Mouse (Mus musculus) neural tube, embryonic 13.5 days (tissue): ENCODE measurements around the gene Coro1b. TPM values are rescaled to one million over a fixed set of nuclear protein-coding genes. Genes with fewer than 3 reads are reported as not detected.
A peak's percentile ranks its signal among the peaks of the same experiment; 100 is the strongest.

Experiments used
- ATAC-seq: fragments of 200-750 bp; cut with Nextera tagmentation; 2 replicates; pipeline ENCODE4 v1.8.0; 2017; ENCODE audit warnings: low read depth, mild to moderate bottlenecking, moderate TSS enrichment, moderate library complexity
- H3K27ac ChIP-seq: fragments of 300-500 bp; sonication (generic); replicated peaks from 2 replicates; pipeline ENCODE4 v1.5.1; 2015; ENCODE audit warnings: moderate library complexity, mild to moderate bottlenecking, inconsistent platforms
- H3K27me3 ChIP-seq: fragments of 300-500 bp; sonication (generic); 2 replicates; pipeline ENCODE4 v1.6.1; 2015; ENCODE audit warnings: mild to moderate bottlenecking, inconsistent platforms
- H3K36me3 ChIP-seq: fragments of 300-500 bp; sonication (generic); 2 replicates; pipeline ENCODE4 v1.6.1; 2015; ENCODE audit warnings: mild to moderate bottlenecking, inconsistent platforms
- H3K4me1 ChIP-seq: fragments of 300-500 bp; sonication (generic); replicated peaks from 2 replicates; pipeline ENCODE4 v1.6.1; 2015; ENCODE audit warnings: inconsistent platforms
- H3K4me2 ChIP-seq: fragments of 300-500 bp; sonication (generic); 2 replicates; pipeline ENCODE4 v1.6.1; 2015; ENCODE audit warnings: inconsistent platforms, mild to moderate bottlenecking, moderate library complexity
- H3K4me3 ChIP-seq: fragments of 300-500 bp; sonication (generic); 2 replicates; pipeline ENCODE4 v1.5.1; 2015; ENCODE audit warnings: mild to moderate bottlenecking, inconsistent platforms
- H3K9ac ChIP-seq: fragments of 300-500 bp; sonication (generic); 2 replicates; pipeline ENCODE4 v1.6.1; 2015; ENCODE audit warnings: moderate library complexity, mild to moderate bottlenecking, inconsistent platforms
- H3K9me3 ChIP-seq: fragments of 300-500 bp; sonication (generic); 2 replicates; pipeline ENCODE4 v1.6.1; 2016; ENCODE audit warnings: inconsistent platforms
- WGBS: fragments of 180-500 bp; shearing (Covaris S2); methylation state at CpG from one replicate; pipeline ENCODE4 v1.1.7; 2015; 5-methylcytosine and 5-hydroxymethylcytosine counted together
- polyA plus RNA-seq: library from polyadenylated mRNA; unstranded; fragments of >200 nt; fragmentation: Nextera tagmentation; extraction: Ambion mirVana; gene quantifications from 2 replicates; pipeline ENCODE4 v1.2.1, GENCODE M21; 2015

The Coro1b gene
- polyA plus RNA-seq, 1 experiment from 2014 or later = 119 TPM

DNA sequence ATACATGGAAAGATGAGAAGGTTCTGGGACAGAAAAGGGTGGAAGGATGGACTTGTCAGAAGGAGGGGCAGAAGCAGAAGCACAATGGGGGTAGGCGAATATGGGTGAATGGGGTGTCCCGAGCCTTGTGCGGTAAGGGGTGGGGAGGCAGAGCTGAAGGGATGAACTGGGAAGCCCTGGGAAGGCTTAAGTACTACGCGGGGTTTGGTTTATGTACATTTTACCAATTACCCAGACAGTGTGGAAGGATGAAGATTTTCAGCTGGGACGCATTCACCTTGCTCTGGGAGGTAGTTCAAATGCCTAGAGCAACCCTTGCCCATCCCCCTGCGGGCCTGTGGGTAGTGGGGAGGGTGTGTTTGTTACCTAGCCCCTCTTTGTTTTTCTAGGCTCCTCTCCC is 53.7 kb downstream of the Coro1b start:
- H3K9ac ChIP-seq = peak overlapping the region; percentile 81
- 0 out of 2 replicates have a peak, but pooled peaks have one; percentile 15 for ATAC-seq
- H3K36me3 ChIP-seq = peaks cover 23% of the 10 kb centered on the region
- H3K4me3 ChIP-seq = peak overlapping the region; percentile 68
- H3K4me2 ChIP-seq = peak overlapping the region; percentile 97
- WGBS = 28% methylated on average over 7 of the region's 7 CpGs
- no peaks in the 10 kb centered on the region for H3K9me3 ChIP-seq
- peak overlapping the region; percentile 59; the same call in 1 of the 2 replicates for H3K27ac ChIP-seq
- peaks cover 26% of the 10 kb centered on the region for H3K4me1 ChIP-seq
- peaks cover 20% of the 10 kb centered on the region for H3K27me3 ChIP-seq

DNA sequence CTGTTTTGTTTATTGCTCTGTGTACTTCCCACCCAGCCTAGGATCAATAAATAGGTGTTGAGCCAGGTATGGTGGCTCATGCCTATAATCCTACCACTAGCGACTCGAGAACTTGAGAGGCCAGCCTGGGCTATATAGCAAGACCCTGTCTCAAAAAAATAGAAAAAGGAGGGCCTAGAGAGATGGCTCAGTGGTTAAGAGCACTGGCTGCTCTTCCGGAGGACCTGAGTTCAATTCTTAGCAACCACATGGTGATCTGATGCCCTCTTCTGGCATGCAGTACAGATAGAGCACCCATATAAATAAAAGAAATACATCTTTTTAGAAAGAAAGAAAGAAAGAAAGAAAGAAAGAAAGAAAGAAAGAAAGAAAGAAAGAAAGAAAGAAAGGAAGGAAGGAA is 54.7 kb downstream of the Coro1b start:
- 70% methylated on average over 3 of the region's 3 CpGs for whole genome bisulfite sequencing
- Histone ChIP-seq H3K4me1 (peaks cover 26% of the 10 kb centered on the region), H3K27me3 (peaks cover 23% of the 10 kb centered on the region), H3K4me3 (no peak overlapping the region), H3K9me3 (no peaks in the 10 kb centered on the region), H3K36me3 (peaks cover 14% of the 10 kb centered on the region), H3K27ac (no peak overlapping the region), H3K4me2 (peak overlapping the region; percentile 97; the same call in 1 of the 2 replicates), H3K9ac (no peak overlapping the region)
- ATAC-seq = no peak

Other genes with a start within 250 kb of the Coro1b start
- 18.4 and 18.9 TPM in 2 replicates for gene Tcirg1, start 241.5 kb upstream of the Coro1b start, polyA plus RNA-seq
- gene Ndufs8, start 235.8 kb upstream of the Coro1b start, polyA plus RNA-seq = 286 and 302 TPM in 2 replicates
- 1.9 and 2.2 TPM in 2 replicates for gene Aldh3b1, start 218.8 kb upstream of the Coro1b start, polyA plus RNA-seq
- gene Unc93b1, start 213.4 kb upstream of the Coro1b start, polyA plus RNA-seq = 11.8 and 13.5 TPM in 2 replicates
- not detected in 2 replicates for gene Aldh3b3, start 190.0 kb upstream of the Coro1b start, polyA plus RNA-seq
- gene Aldh3b2, start 176.3 kb upstream of the Coro1b start, polyA plus RNA-seq = 0.14 and 0.32 TPM in 2 replicates
- 2.3 and 3.9 TPM in 2 replicates for gene Acy3, start 162.0 kb upstream of the Coro1b start, polyA plus RNA-seq
- gene Tbx10, start 155.9 kb upstream of the Coro1b start, polyA plus RNA-seq = not detected in 2 replicates
- gene Nudt8, start 148.0 kb upstream of the Coro1b start, polyA plus RNA-seq = 22.5 and 22.9 TPM in 2 replicates
- 4.7 and 6.0 TPM in 2 replicates for gene Gm49405, start 148.0 kb upstream of the Coro1b start, polyA plus RNA-seq
- 6.0 and 7.1 TPM in 2 replicates for gene Doc2g, start 145.3 kb upstream of the Coro1b start, polyA plus RNA-seq
- gene Ndufv1, start 135.8 kb upstream of the Coro1b start, polyA plus RNA-seq = 217 and 222 TPM in 2 replicates
- gene Gstp1, start 110.6 kb upstream of the Coro1b start, polyA plus RNA-seq = 383 and 433 TPM in 2 replicates
- 1.5 and 1.7 TPM in 2 replicates for gene Gstp2, start 102.6 kb upstream of the Coro1b start, polyA plus RNA-seq
- gene Gstp3, start 89.0 kb upstream of the Coro1b start, polyA plus RNA-seq = not detected in 2 replicates
- gene Cabp2, start 67.0 kb upstream of the Coro1b start, polyA plus RNA-seq = not detected in 2 replicates
- gene Cdk2ap2, start 51.4 kb upstream of the Coro1b start, polyA plus RNA-seq = 82.6 and 86.4 TPM in 2 replicates
- gene Pitpnm1, start 48.6 kb upstream of the Coro1b start, polyA plus RNA-seq = 37.0 and 37.8 TPM in 2 replicates
- gene Aip, start 22.8 kb upstream of the Coro1b start, polyA plus RNA-seq = 92.4 and 94.0 TPM in 2 replicates
- gene Gpr152, start 8.8 kb upstream of the Coro1b start, polyA plus RNA-seq = not detected in 2 replicates
- gene Cabp4, start 4.6 kb upstream of the Coro1b start, polyA plus RNA-seq = 0.14 TPM in 2 replicates
- 0.54 and 1.2 TPM in 2 replicates for gene Ptprcap, start 5.0 kb downstream of the Coro1b start, polyA plus RNA-seq
- 62.7 and 63.6 TPM in 2 replicates for gene Rps6kb2, start 14.7 kb downstream of the Coro1b start, polyA plus RNA-seq
- 5.1 and 6.6 TPM in 2 replicates for gene Carns1, start 26.9 kb downstream of the Coro1b start, polyA plus RNA-seq
- gene Tbc1d10c, start 42.7 kb downstream of the Coro1b start, polyA plus RNA-seq = 0.80 and 0.88 TPM in 2 replicates
- gene Ppp1ca, start 43.4 kb downstream of the Coro1b start, polyA plus RNA-seq = 683 and 709 TPM in 2 replicates
- gene Rad9a, start 53.0 kb downstream of the Coro1b start, polyA plus RNA-seq = 23.5 and 24.9 TPM in 2 replicates
- 0.67 and 0.79 TPM in 2 replicates for gene Clcf1, start 65.6 kb downstream of the Coro1b start, polyA plus RNA-seq
- not detected in 2 replicates for gene AC109138.7, start 65.7 kb downstream of the Coro1b start, polyA plus RNA-seq
- 21.0 and 22.1 TPM in 2 replicates for gene Pold4, start 83.3 kb downstream of the Coro1b start, polyA plus RNA-seq
- gene Ssh3, start 120.6 kb downstream of the Coro1b start, polyA plus RNA-seq = 7.2 and 8.2 TPM in 2 replicates
- gene Ankrd13d, start 134.5 kb downstream of the Coro1b start, polyA plus RNA-seq = 29.8 and 33.1 TPM in 2 replicates
- gene Grk2, start 157.6 kb downstream of the Coro1b start, polyA plus RNA-seq = 22.3 and 25.5 TPM in 2 replicates
- gene Kdm2a, start 249.7 kb downstream of the Coro1b start, polyA plus RNA-seq = 38.2 and 41.5 TPM in 2 replicates